Mouse (Mus musculus) ES-E14 (cell line): ENCODE measurements around the gene Rpl36.

Experiments used
- CHD2 ChIP-seq: IDR thresholded peaks from 2 replicates; pipeline ENCODE4 v1.6.1; 2014; ENCODE audit warnings: mild to moderate bottlenecking, low read depth, low read length, inconsistent platforms
- HCFC1 ChIP-seq: IDR thresholded peaks from 2 replicates; pipeline ENCODE4 v1.6.1; 2012; ENCODE audit warnings: low read length, inconsistent platforms, borderline replicate concordance; ENCODE audit not compliant: insufficient read depth
- MAFK ChIP-seq: IDR thresholded peaks from 2 replicates; pipeline ENCODE4 v1.6.1; 2014; ENCODE audit warnings: mild to moderate bottlenecking, low read depth, low read length, inconsistent platforms; ENCODE audit not compliant: insufficient read depth
- ZC3H11A ChIP-seq: IDR thresholded peaks from 2 replicates; pipeline ENCODE4 v1.6.1; 2012; ENCODE audit warnings: low read depth, mild to moderate bottlenecking, inconsistent platforms, low read length, borderline replicate concordance
- ZNF384 ChIP-seq: IDR thresholded peaks from 2 replicates; pipeline ENCODE4 v1.6.1; 2012; ENCODE audit warnings: low read depth, low read length, inconsistent platforms

- no peak for TF ChIP-seq ZC3H11A
- TF ChIP-seq ZNF384, result no peak
- TF ChIP-seq CHD2, result no peak
- no peak for TF ChIP-seq HCFC1
- TF ChIP-seq MAFK, result no peak
Measured at GRCm38 (mm10) chr17:56626260-56626659, 13.0 kb downstream of the Rpl36 start.
